Mouse (Mus musculus): ENCODE data around the gene Ceacam20. TPM values are rescaled to one million over a fixed set of nuclear protein-coding genes. Genes with fewer than 3 reads are reported as not detected.
"Not testable (repeated sequence)": the region's sequence is repeated elsewhere in the genome, so short reads cannot be mapped to it uniquely, and the experiment has no call there.

Ceacam20 gene
- polyA plus RNA-seq, 1 experiment from 2014 or later, result not detected

DNA sequence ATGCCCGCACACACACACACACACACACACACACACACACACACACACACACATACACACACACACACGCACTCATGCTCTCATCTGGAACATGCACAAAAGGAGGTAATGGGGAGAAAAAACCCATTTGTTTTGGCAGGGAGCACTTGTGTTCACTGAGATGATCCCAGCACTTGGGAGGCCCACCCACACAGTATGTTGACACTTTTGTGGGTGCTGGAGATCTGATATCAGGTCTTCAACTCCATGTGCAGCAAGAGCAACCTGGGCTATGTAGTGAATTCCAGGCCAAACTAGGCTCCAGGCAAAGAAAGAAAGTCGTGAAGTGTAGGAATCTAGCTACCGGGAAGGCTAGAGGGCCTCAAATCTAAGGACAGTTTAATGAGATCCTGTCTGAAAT is 9.4 kb upstream of the Ceacam20 start:
- WGBS, result 48% methylated on average over 4 of the region's 4 CpGs

DNA sequence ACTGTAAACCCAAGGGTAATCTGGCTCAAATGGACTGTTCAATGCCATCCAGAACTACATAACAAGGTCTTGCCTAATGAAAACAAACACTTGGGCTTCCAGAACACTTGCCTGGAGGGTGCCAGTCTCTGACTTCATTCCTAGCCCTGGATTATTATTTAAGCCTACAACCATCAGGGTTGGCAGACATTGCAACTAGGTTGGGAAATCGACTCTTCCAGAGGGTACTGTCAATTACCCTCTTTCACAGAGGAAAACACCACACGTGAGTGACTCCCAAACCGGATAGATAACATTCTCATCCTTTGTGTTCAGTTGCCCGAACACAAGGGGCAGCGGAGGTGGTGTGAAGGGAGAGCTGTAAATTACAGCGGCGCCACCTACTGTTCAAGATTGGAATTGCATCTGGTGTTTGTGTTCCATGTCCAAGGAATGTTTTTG is 8.9 kb upstream of the Ceacam20 start:
- H3K4me1 ChIP-seq (replicated peaks; ENCODE audit: insufficient read depth, low read length), result no peaks in the 10 kb centered on the region
- no peaks in the 10 kb centered on the region for H3K36me3 ChIP-seq (ENCODE audit: insufficient read depth, low read length)
- 3% methylated on average over 7 of the region's 7 CpGs for WGBS
- peak; percentile 92 for TF ChIP-seq CTCF (IDR thresholded peaks at IDR 0.05; ENCODE audit: low read depth)
- DNase-seq (ENCODE audit: low spot score), result peak; percentile 91
- H3K9ac ChIP-seq (ENCODE audit: low read depth, low read length), result no peak overlapping the region
- no peak overlapping the region for H3K4me2 ChIP-seq (ENCODE audit: low read length)
- no peak overlapping the region for H3K4me3 ChIP-seq (replicated peaks; ENCODE audit: low read depth, low read length)
- H3K9me3 ChIP-seq (replicated peaks; ENCODE audit: low read length), result no peaks in the 10 kb centered on the region
- no peak overlapping the region for H3K27ac ChIP-seq
- 0 out of 2 replicates have a peak, but pooled peaks have one; percentile 57 for ATAC-seq (replicated peaks; ENCODE audit: low FRiP score, low read depth)
- no peaks in the 10 kb centered on the region for H3K27me3 ChIP-seq (ENCODE audit: insufficient read depth, low read length)

More for the DNA sequence above, 9.4 kb upstream of the Ceacam20 start:
- no peaks in the 10 kb centered on the region for H3K4me1 ChIP-seq (replicated peaks; ENCODE audit: insufficient read depth, low read length)
- no peak overlapping the region for H3K4me3 ChIP-seq (replicated peaks; ENCODE audit: low read depth, low read length)
- no peak overlapping the region for H3K4me2 ChIP-seq (ENCODE audit: low read length)
- DNase-seq (ENCODE audit: low spot score) (no peak), ATAC-seq (replicated peaks; ENCODE audit: low FRiP score, low read depth) (no peak)
- no peaks in the 10 kb centered on the region for H3K36me3 ChIP-seq (ENCODE audit: insufficient read depth, low read length)
- no peak overlapping the region for H3K9ac ChIP-seq (ENCODE audit: low read depth, low read length)
- TF ChIP-seq CTCF (IDR thresholded peaks at IDR 0.05; ENCODE audit: low read depth), result no peak
- H3K27me3 ChIP-seq (ENCODE audit: insufficient read depth, low read length), result no peaks in the 10 kb centered on the region
- no peaks in the 10 kb centered on the region for H3K9me3 ChIP-seq (replicated peaks; ENCODE audit: low read length)
- H3K27ac ChIP-seq, result no peak overlapping the region

DNA sequence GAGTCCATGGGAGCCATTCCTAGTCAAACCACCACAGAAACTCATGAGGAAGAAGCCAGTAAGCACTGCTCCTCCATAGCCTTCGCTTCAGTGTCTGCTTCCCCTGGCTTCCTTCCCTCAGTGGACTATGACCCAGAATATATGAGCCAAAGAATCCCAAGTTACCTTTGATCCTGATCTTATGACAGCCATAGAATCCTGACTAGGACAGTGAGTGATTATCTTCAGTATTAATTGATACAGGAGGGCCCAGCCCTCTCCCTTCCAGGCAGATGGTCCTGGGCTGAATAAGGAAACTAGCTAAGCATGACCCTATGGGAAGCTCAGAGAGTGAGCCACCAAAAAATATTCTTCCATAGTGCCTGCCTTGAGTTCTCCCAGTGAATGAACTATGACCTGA is 2.8 kb upstream of the Ceacam20 start:
- Histone ChIP-seq H3K4me2 (ENCODE audit: low read length) (no peak overlapping the region), H3K36me3 (ENCODE audit: insufficient read depth, low read length) (no peaks in the 10 kb centered on the region), H3K4me3 (replicated peaks; ENCODE audit: low read depth, low read length) (no peak overlapping the region), H3K9ac (ENCODE audit: low read depth, low read length) (no peak overlapping the region), H3K27ac (no peak overlapping the region), H3K27me3 (ENCODE audit: insufficient read depth, low read length) (no peaks in the 10 kb centered on the region), H3K4me1 (replicated peaks; ENCODE audit: insufficient read depth, low read length) (no peaks in the 10 kb centered on the region), H3K9me3 (replicated peaks; ENCODE audit: low read length) (no peaks in the 10 kb centered on the region)
- DNase-seq (ENCODE audit: low spot score), result no peak
- TF ChIP-seq CTCF (IDR thresholded peaks at IDR 0.05; ENCODE audit: low read depth), result no peak
- WGBS, result 61% methylated on average over 1 of the region's 1 CpGs
- ATAC-seq (replicated peaks; ENCODE audit: low FRiP score, low read depth), result no peak

DNA sequence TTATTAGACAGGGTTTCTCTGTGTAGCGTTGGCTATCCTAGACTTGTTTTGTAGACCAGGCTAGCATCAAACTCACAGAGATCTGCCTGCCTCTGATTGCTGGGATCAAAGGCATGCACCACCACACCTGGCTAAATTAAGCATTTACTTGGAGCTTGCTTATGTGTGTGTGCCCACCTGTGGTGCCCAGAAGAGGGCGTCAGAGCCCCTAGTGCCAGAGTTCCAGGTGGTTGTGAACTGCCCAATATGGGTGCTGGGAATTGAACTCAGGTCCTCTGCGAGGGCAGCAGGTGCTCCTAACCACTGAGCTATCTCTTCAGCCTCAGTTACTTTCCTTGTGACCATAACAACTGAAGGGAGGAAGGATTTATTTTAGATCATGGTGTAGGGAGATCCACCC is 3.9 kb downstream of the Ceacam20 start:
- no peaks in the 10 kb centered on the region for H3K27me3 ChIP-seq (ENCODE audit: insufficient read depth, low read length)
- no peak for TF ChIP-seq CTCF (IDR thresholded peaks at IDR 0.05; ENCODE audit: low read depth)
- H3K36me3 ChIP-seq (ENCODE audit: insufficient read depth, low read length), result no peaks in the 10 kb centered on the region
- H3K4me1 ChIP-seq (replicated peaks; ENCODE audit: insufficient read depth, low read length), result no peaks in the 10 kb centered on the region
- ATAC-seq (replicated peaks; ENCODE audit: low FRiP score, low read depth) (no peak), DNase-seq (ENCODE audit: low spot score) (no peak)
- H3K9ac ChIP-seq (ENCODE audit: low read depth, low read length), result no peak overlapping the region
- 84% methylated on average over 3 of the region's 3 CpGs for WGBS
- H3K4me2 ChIP-seq (ENCODE audit: low read length), result no peak overlapping the region
- H3K9me3 ChIP-seq (replicated peaks; ENCODE audit: low read length), result no peaks in the 10 kb centered on the region
- H3K27ac ChIP-seq, result no peak overlapping the region
- no peak overlapping the region for H3K4me3 ChIP-seq (replicated peaks; ENCODE audit: low read depth, low read length)

DNA sequence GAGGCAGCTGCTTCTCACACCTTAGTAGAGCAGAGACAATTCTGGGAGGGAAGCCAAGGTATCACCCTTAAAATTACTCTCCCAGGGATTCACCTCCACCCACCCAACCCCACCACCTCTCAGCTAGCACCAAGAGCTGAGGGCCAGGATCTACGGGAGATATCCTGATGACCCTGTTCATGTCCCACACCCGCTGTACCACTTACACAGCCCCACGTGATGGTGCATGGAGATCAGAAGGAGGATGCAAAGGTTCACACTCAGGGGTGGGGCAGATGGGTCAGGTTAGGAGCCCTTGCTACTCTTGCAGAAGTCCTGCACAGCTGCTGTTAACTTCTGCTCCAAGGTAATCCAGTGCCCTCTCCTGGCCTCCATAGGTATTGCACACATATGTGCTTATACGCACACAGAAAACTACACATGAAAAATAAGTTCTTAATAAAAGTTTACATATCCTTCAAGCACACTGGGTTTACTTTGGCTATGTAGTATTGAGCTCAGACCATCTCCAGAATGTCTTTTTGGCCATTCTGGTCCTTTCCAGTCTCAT is 4.4 kb downstream of the Ceacam20 start:
- WGBS, result 96% methylated on average over 4 of the region's 4 CpGs

DNA sequence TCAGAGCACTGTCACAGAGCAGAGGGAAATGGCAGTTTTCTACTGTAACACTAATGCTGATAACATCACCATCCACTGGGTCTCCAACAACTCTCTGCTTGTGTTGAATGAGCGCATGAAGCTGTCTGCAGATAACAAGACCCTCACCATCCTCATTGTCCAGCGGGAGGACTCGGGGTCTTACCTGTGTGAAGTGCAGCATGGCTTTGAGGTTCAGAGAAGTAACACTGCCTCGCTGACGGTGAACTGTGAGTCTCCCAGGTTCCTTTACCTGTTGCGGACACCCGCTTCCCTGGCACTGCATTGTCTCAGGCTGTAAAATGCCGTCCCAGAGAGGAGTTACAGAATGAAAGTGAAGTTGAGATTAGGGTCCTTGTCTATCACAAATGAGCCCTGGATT is 5.0 kb downstream of the Ceacam20 start:
- H3K36me3 ChIP-seq (ENCODE audit: insufficient read depth, low read length), result no peaks in the 10 kb centered on the region
- 91% methylated on average over 8 of the region's 8 CpGs for WGBS
- H3K9me3 ChIP-seq (replicated peaks; ENCODE audit: low read length), result no peaks in the 10 kb centered on the region
- no peak overlapping the region for H3K9ac ChIP-seq (ENCODE audit: low read depth, low read length)
- H3K4me1 ChIP-seq (replicated peaks; ENCODE audit: insufficient read depth, low read length), result no peaks in the 10 kb centered on the region
- no peak overlapping the region for H3K27ac ChIP-seq
- H3K27me3 ChIP-seq (ENCODE audit: insufficient read depth, low read length), result no peaks in the 10 kb centered on the region
- no peak for TF ChIP-seq CTCF (IDR thresholded peaks at IDR 0.05; ENCODE audit: low read depth)
- no peak for DNase-seq (ENCODE audit: low spot score)
- ATAC-seq (replicated peaks; ENCODE audit: low FRiP score, low read depth), result no peak
- H3K4me3 ChIP-seq (replicated peaks; ENCODE audit: low read depth, low read length), result no peak overlapping the region
- H3K4me2 ChIP-seq (ENCODE audit: low read length), result no peak overlapping the region

More for the DNA sequence above, 4.4 kb downstream of the Ceacam20 start:
- H3K4me2 ChIP-seq (ENCODE audit: low read length), result no peak overlapping the region
- no peaks in the 10 kb centered on the region for H3K36me3 ChIP-seq (ENCODE audit: insufficient read depth, low read length)
- H3K27ac ChIP-seq, result no peak overlapping the region
- H3K4me1 ChIP-seq (replicated peaks; ENCODE audit: insufficient read depth, low read length), result no peaks in the 10 kb centered on the region
- no peak overlapping the region for H3K4me3 ChIP-seq (replicated peaks; ENCODE audit: low read depth, low read length)
- TF ChIP-seq CTCF (IDR thresholded peaks at IDR 0.05; ENCODE audit: low read depth), result no peak
- no peaks in the 10 kb centered on the region for H3K27me3 ChIP-seq (ENCODE audit: insufficient read depth, low read length)
- H3K9me3 ChIP-seq (replicated peaks; ENCODE audit: low read length), result no peaks in the 10 kb centered on the region
- ATAC-seq (replicated peaks; ENCODE audit: low FRiP score, low read depth) (no peak), DNase-seq (ENCODE audit: low spot score) (no peak)
- H3K9ac ChIP-seq (ENCODE audit: low read depth, low read length), result no peak overlapping the region

DNA sequence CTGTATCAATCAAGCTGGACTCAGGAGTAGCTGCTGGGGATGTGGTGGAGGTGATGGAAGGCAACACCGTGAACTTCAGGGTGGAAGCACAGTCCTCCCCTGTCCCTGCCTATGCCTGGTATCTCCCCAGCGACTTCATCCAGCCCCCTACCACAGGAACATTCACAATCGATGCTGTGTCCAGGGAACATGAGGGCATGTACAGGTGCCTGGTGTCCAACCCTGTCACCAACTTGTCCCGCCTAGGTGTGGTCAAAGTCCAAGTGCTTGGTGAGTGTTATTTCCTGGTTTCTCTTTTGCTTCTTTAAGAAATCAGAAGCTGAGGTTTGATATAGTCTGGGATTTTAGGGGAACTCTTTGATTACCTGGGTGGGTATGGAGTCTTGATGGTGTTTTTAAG is 6.3 kb downstream of the Ceacam20 start:
- no peaks in the 10 kb centered on the region for H3K9me3 ChIP-seq (replicated peaks; ENCODE audit: low read length)
- no peak overlapping the region for H3K27ac ChIP-seq
- ATAC-seq (replicated peaks; ENCODE audit: low FRiP score, low read depth) (no peak), DNase-seq (ENCODE audit: low spot score) (no peak)
- H3K4me1 ChIP-seq (replicated peaks; ENCODE audit: insufficient read depth, low read length), result no peaks in the 10 kb centered on the region
- no peak for TF ChIP-seq CTCF (IDR thresholded peaks at IDR 0.05; ENCODE audit: low read depth)
- no peaks in the 10 kb centered on the region for H3K36me3 ChIP-seq (ENCODE audit: insufficient read depth, low read length)
- WGBS, result 92% methylated on average over 4 of the region's 4 CpGs
- no peak overlapping the region for H3K9ac ChIP-seq (ENCODE audit: low read depth, low read length)
- no peaks in the 10 kb centered on the region for H3K27me3 ChIP-seq (ENCODE audit: insufficient read depth, low read length)
- no peak overlapping the region for H3K4me3 ChIP-seq (replicated peaks; ENCODE audit: low read depth, low read length)
- no peak overlapping the region for H3K4me2 ChIP-seq (ENCODE audit: low read length)

DNA sequence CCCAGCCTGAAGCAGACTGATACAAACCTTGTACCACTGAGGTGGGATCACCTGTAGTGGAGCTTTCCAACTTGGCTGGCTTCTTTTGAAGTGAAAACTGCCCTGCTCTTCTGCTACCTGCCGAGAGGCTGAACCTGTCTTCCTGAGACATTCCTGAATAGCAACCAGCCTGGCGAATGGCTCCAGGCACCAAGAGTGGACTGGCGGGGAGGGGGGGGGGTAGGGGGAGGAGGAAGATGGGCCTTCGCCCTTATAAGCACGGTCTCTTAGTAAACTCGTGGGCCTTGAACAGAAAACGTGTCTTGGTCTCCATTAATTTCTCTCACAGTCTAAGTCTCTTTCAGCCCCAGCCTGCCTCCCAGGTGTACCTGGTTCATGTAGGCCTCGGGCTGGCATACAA is 26.0 kb downstream of the Ceacam20 start, which contains the start of gene Nlrp9b:
Gene Nlrp9b, plus strand, starts transcription at position 301 of the 400 bp plus-strand sequence.
- H3K4me2 ChIP-seq (ENCODE audit: low read length); H3K27me3 ChIP-seq (ENCODE audit: insufficient read depth, low read length); DNase-seq (ENCODE audit: low spot score); ATAC-seq (replicated peaks; ENCODE audit: low FRiP score, low read depth); H3K4me3 ChIP-seq (replicated peaks; ENCODE audit: low read depth, low read length); H3K9me3 ChIP-seq (replicated peaks; ENCODE audit: low read length); H3K27ac ChIP-seq; H3K4me1 ChIP-seq (replicated peaks; ENCODE audit: insufficient read depth, low read length); H3K9ac ChIP-seq (ENCODE audit: low read depth, low read length); H3K36me3 ChIP-seq (ENCODE audit: insufficient read depth, low read length): not testable (repeated sequence)
- 73% methylated on average over 8 of the region's 8 CpGs for WGBS

DNA sequence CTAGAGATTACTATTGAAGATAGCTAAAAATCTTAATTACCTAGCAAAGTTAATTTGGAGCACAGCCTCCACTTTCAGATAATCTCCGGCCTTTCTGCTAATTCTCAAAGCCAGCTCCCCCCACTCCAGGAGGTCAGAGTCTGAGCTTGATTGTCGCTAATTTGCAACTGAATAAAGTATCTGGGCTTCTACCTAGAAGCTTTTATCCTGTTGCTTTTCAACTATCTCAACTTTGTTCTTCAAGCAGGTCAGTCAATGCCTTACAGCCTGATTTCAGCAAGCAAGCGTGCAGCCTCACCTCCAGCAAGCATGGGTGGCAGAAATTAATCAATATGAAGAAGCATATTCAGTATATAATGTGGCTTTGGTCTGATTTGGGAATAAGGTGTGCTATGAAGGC is 31.5 kb downstream of the Ceacam20 start:
- not testable (repeated sequence) for H3K4me3 ChIP-seq (replicated peaks; ENCODE audit: low read depth, low read length); H3K36me3 ChIP-seq (ENCODE audit: insufficient read depth, low read length); H3K27ac ChIP-seq; H3K4me2 ChIP-seq (ENCODE audit: low read length); H3K4me1 ChIP-seq (replicated peaks; ENCODE audit: insufficient read depth, low read length); H3K9ac ChIP-seq (ENCODE audit: low read depth, low read length); H3K27me3 ChIP-seq (ENCODE audit: insufficient read depth, low read length); H3K9me3 ChIP-seq (replicated peaks; ENCODE audit: low read length); DNase-seq (ENCODE audit: low spot score); ATAC-seq (replicated peaks; ENCODE audit: low FRiP score, low read depth)
- WGBS, result 71% methylated on average over 3 of the region's 3 CpGs

Data from kidney, postnatal 0 days (tissue).